Mouse (Mus musculus) adipocyte (in vitro differentiated cells): ENCODE measurements around the gene Phkg2.
A peak's percentile ranks its signal among the peaks of the same experiment; 100 is the strongest.
"Not testable (repeated sequence)": the region's sequence is repeated elsewhere in the genome, so short reads cannot be mapped to it uniquely, and the experiment has no call there.

ENCODE experiments used
- DNase-seq: peaks from one replicate; pipeline ENCODE4 v3.0.0-alpha.2; 2016; ENCODE audit warnings: low spot score

The Phkg2 gene

GRCm38 (mm10) chr7:127602903-127603302 is 29.8 kb downstream of the Phkg2 start:
- DNase-seq, result no peak

GRCm38 (mm10) chr7:127604256-127604655 is 31.1 kb downstream of the Phkg2 start:
- no peak for DNase-seq

GRCm38 (mm10) chr7:127607150-127607549 is 34.0 kb downstream of the Phkg2 start:
- no peak for DNase-seq

DNA sequence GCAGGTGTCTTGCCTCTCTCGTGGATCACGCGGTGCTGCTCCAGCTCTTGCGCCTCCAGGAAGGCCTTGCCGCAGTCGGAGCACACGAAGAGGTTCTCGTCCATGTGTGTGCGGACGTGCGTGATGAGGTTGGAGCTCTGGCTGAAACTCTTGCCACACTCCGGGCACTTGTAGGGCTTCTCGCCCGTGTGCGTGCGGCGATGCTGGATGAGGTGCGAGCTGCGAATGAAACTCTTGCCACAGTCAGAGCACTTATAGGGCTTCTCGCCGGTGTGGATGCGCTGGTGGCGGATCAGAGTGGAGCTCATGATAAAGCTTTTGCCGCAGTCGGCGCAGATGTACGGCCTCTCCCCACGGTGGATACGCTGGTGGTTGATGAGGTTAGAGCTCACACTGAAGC is 37.9 kb downstream of the Phkg2 start:
- DNase-seq, result no peak

- DNase-seq, result no peak
Observed at GRCm38 (mm10) chr7:127611561-127611960, 38.4 kb downstream of the Phkg2 start.

- DNase-seq, result no peak
Observed at GRCm38 (mm10) chr7:127613501-127613900, 40.4 kb downstream of the Phkg2 start.

DNA sequence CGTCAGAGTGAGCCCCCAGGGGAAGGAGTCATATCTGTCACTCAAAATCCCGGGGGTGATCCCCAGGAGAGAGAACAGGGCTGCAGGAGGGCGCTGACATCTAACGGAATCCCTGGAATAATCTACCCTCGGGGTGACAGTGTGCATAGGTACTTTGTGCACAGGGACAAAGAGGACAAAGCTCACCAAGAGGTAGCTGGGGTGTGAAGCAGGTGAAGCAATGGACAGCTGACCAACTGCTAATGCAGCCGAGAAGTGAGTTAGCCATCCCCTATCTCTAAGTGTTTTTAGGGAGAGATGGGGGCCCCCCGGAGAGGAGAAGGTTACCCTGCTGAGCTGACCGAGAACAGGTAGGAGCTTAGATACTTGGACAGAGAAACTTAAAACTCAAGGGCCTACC is 41.0 kb downstream of the Phkg2 start:
- DNase-seq, result no peak

DNA sequence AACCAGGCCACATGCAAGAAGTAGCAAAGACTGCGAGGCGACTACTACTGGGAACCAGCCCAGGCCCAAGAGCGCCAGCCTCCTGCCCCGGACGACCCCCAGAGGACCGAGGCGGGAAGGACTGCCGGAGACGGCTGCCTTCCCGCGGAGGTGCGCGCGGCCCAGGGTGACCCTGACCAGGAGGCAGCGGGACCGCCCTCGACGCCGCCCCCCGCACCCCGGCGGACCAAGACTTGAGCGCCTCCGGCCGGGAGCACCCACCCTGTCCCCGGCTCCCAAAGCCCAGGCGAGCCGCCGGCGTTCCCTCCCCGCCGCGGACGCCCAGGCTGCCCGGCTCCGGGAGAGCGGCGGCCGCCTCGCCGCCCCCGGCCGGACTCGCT is 41.4 kb downstream of the Phkg2 start:
- peak; percentile 26 for DNase-seq

GRCm38 (mm10) chr7:127614891-127615843 is 42.0 kb downstream of the Phkg2 start, which contains the start of gene Zfp629:
Zfp629 (minus strand) TSS chr7:127615797.
- DNase-seq, result peak; percentile 61

GRCm38 (mm10) chr7:127616336-127616735 is 43.2 kb downstream of the Phkg2 start:
- DNase-seq, result no peak

- DNase-seq, result no peak
Observed at GRCm38 (mm10) chr7:127616881-127617280, 43.7 kb downstream of the Phkg2 start.

DNA sequence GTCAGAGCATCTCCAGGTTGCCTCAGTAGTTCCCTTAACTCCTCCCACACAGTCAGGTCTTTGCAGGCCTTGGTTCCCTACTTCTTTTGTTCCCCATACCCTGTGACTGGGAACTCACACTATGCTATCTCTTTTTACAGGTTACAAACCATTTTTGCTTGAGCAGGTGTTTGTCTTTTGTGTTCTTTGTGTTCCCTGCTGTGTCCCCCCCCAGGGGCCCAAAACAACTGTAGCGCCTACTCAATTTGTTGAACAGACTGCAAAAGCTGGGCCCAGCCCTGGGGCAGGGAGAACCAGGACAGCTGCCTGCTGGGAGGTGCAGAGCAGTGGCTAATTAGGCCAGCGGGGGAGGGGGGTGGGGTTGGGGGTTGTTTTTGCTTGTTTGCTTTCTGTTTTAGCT is 44.8 kb downstream of the Phkg2 start:
- no peak for DNase-seq

- DNase-seq, result not testable (repeated sequence)
Observed at GRCm38 (mm10) chr7:127618402-127618801, 45.3 kb downstream of the Phkg2 start.

DNA sequence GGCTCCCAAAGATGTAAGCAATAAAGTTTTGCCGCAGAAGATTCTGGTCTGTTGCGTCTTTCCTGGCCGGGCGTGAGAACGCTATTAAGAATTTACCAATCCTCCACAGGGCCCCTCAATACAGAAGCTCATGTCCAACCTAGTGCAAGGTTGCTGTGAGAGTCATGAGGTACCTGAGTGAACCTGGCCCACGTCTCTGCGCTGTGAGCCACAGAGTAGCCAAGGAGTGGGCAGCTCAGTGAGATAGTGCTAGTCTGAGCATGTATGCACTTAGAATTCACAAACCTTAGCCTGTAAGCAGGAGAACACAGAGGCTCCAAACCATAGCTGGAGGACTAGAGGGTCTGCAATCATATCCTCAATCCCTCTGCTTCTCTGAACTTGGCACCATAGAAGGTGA is 52.9 kb downstream of the Phkg2 start:
- DNase-seq, result no peak

GRCm38 (mm10) chr7:127626471-127626870 is 53.3 kb downstream of the Phkg2 start:
- DNase-seq, result no peak

GRCm38 (mm10) chr7:127628646-127629045 is 55.5 kb downstream of the Phkg2 start:
- DNase-seq, result no peak

GRCm38 (mm10) chr7:127631416-127631815 is 58.3 kb downstream of the Phkg2 start:
- no peak for DNase-seq
